Mouse (Mus musculus) 3134 (cell line): Measurements from ENCODE around the gene Ank3.
A peak's percentile ranks its signal among the peaks of the same experiment; 100 is the strongest.

Source experiments
- DNase-seq: peaks from one replicate; pipeline ENCODE4 v3.0.0-alpha.2; 2011; ENCODE audit warnings: low spot score; ENCODE audit not compliant: insufficient read length; ENCODE audit errors: extremely low read depth

The Ank3 gene

GRCm38 (mm10) chr10:69793079-69793478 lies 394.5 kb downstream of the Ank3 start:
- DNase-seq: peak; percentile 27

GRCm38 (mm10) chr10:69795656-69796055 lies 397.1 kb downstream of the Ank3 start:
- DNase-seq: no peak

- no peak for DNase-seq
Observed at GRCm38 (mm10) chr10:69796421-69796886, 397.9 kb downstream of the Ank3 start.

- DNase-seq: no peak
Observed at GRCm38 (mm10) chr10:69803135-69803756, 404.7 kb downstream of the Ank3 start.

GRCm38 (mm10) chr10:69804613-69805012 lies 406.0 kb downstream of the Ank3 start:
- no peak for DNase-seq

GRCm38 (mm10) chr10:69810785-69811184 lies 412.2 kb downstream of the Ank3 start:
- DNase-seq: no peak

GRCm38 (mm10) chr10:69813823-69814522 lies 415.4 kb downstream of the Ank3 start:
- DNase-seq: no peak

- DNase-seq: no peak
Observed at GRCm38 (mm10) chr10:69821245-69821644, 422.7 kb downstream of the Ank3 start.

- DNase-seq: no peak
Observed at GRCm38 (mm10) chr10:69828770-69829169, 430.2 kb downstream of the Ank3 start.

- DNase-seq: no peak
Observed at GRCm38 (mm10) chr10:69829236-69829635, 430.7 kb downstream of the Ank3 start.

GRCm38 (mm10) chr10:69831568-69831967 lies 433.0 kb downstream of the Ank3 start:
- DNase-seq: no peak

GRCm38 (mm10) chr10:69832241-69832640 lies 433.7 kb downstream of the Ank3 start:
- DNase-seq: no peak

- no peak for DNase-seq
Observed at GRCm38 (mm10) chr10:69832822-69833221, 434.2 kb downstream of the Ank3 start.

GRCm38 (mm10) chr10:69834700-69835099 lies 436.1 kb downstream of the Ank3 start:
- no peak for DNase-seq

GRCm38 (mm10) chr10:69845749-69846148 lies 447.2 kb downstream of the Ank3 start:
- peak; percentile 34 for DNase-seq

- peak; percentile 26 for DNase-seq
Observed at GRCm38 (mm10) chr10:69852366-69853091, 454.0 kb downstream of the Ank3 start.

- no peak for DNase-seq
Observed at GRCm38 (mm10) chr10:69854587-69855185, 456.1 kb downstream of the Ank3 start.

- DNase-seq: no peak
Observed at GRCm38 (mm10) chr10:69858011-69858410, 459.4 kb downstream of the Ank3 start.

GRCm38 (mm10) chr10:69858897-69859605 lies 460.5 kb downstream of the Ank3 start:
- DNase-seq: no peak

- no peak for DNase-seq
Observed at GRCm38 (mm10) chr10:69859848-69860479, 461.4 kb downstream of the Ank3 start.
